Mouse (Mus musculus) G1E (cell line): Measurements from ENCODE around the gene Spon1. TPM values are rescaled to one million over a fixed set of nuclear protein-coding genes. Genes with fewer than 3 reads are reported as not detected.

Experiments
- ATAC-seq: 2 replicates; pipeline ENCODE4 v1.8.0; 2016; ENCODE audit warnings: mild to moderate bottlenecking; ENCODE audit not compliant: insufficient number of reproducible peaks, poor library complexity, low FRiP score, severe bottlenecking; ENCODE audit errors: extremely low read depth
- DNase-seq: peaks from one replicate; pipeline ENCODE4 v3.0.0; 2012; ENCODE audit warnings: low spot score
- H3K27me3 ChIP-seq: 2 replicates; pipeline ENCODE4 v1.6.1; 2012; ENCODE audit warnings: mild to moderate bottlenecking, low read length, inconsistent platforms; ENCODE audit not compliant: insufficient read depth
- H3K36me3 ChIP-seq: replicated peaks from 2 replicates; pipeline ENCODE3; 2012; ENCODE audit warnings: mild to moderate bottlenecking, inconsistent platforms
- H3K4me1 ChIP-seq: 2 replicates; pipeline ENCODE4 v1.6.1; 2012; ENCODE audit warnings: low read depth, low read length, inconsistent platforms, mixed read lengths; ENCODE audit not compliant: insufficient read depth
- H3K4me3 ChIP-seq: 2 replicates; pipeline ENCODE4 v1.5.1; 2012; ENCODE audit warnings: low read depth, mild to moderate bottlenecking, inconsistent platforms, low read length, moderate library complexity, mixed read lengths
- H3K9me3 ChIP-seq: replicated peaks from 2 replicates; pipeline ENCODE4 v1.6.1; 2012; ENCODE audit warnings: inconsistent platforms
- CTCF ChIP-seq: IDR thresholded peaks from 2 replicates; pipeline ENCODE4 v1.5.1; 2012; ENCODE audit warnings: low read depth, low read length, inconsistent platforms, mixed read lengths
- GATA1 ChIP-seq: IDR thresholded peaks from 2 replicates; pipeline ENCODE4 v1.6.1; 2012; ENCODE audit warnings: borderline replicate concordance, low read length, inconsistent platforms, mixed read lengths
- GATA2 ChIP-seq: IDR thresholded peaks from 2 replicates; pipeline ENCODE4 v1.6.1; 2012; ENCODE audit warnings: low read depth, low read length, inconsistent platforms, borderline replicate concordance
- POLR2AphosphoS5 ChIP-seq: IDR thresholded peaks from 2 replicates; pipeline ENCODE4 v1.6.1; 2012; ENCODE audit warnings: low read depth, low read length, inconsistent platforms; ENCODE audit not compliant: insufficient replicate concordance
- TAL1 ChIP-seq: conservative IDR thresholded peaks from 2 replicates; pipeline ENCODE4 v1.6.1; 2012; ENCODE audit warnings: low read depth, low read length, inconsistent platforms, mixed read lengths
- polyA plus RNA-seq: library from polyadenylated mRNA; stranded (reverse); fragments of >175 nt; gene quantifications from 2 replicates; pipeline ENCODE4 v1.2.3, GENCODE M21; 2012
- total RNA-seq, 2 experiments: library from RNA; stranded (forward) in 1 of 2; stranded (reverse) in 1 of 2; fragments of 200-1000 nt in 1 of 2; fragments of >200 nt in 1 of 2; fragmentation: Nextera tagmentation in 1 of 2; gene quantifications; 2 replicates each; pipeline ENCODE4 v1.2.3; 2014 to 2017

The Spon1 gene
- total and polyA plus RNA-seq, 3 experiments, result 0.05 TPM; not detected in 2

DNA sequence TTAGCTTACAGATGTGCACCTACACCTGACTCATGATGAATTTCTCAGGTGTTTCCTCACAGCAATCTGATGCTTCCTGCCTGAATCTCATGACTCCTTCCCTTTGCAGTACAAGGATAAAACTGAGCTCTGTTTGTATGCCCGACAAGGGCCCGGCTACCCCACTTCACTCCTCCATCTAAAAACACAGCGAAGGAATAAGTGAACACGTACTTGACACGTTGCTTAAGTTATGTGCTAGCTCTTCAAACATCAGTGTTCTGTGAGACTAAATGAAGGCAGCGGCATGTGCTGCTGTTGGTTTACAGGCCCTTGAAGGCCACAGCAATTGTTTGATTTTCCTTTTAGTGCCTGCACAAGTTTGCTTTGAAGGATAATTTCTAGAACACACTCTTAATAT lies 298.2 kb downstream of the Spon1 start:
- DNase-seq, result no peak
- H3K9me3 ChIP-seq, result no peaks in the 10 kb centered on the region
- TF ChIP-seq POLR2AphosphoS5 (no peak), TAL1 (no peak), GATA2 (no peak), CTCF (no peak), GATA1 (no peak)
- H3K4me3 ChIP-seq, result no peak overlapping the region
- H3K36me3 ChIP-seq, result no peaks in the 10 kb centered on the region
- no peak for ATAC-seq
- H3K27me3 ChIP-seq, result peaks cover 3% of the 10 kb centered on the region; the same call in 1 of the 2 replicates
- peaks cover 5% of the 10 kb centered on the region for H3K4me1 ChIP-seq

DNA sequence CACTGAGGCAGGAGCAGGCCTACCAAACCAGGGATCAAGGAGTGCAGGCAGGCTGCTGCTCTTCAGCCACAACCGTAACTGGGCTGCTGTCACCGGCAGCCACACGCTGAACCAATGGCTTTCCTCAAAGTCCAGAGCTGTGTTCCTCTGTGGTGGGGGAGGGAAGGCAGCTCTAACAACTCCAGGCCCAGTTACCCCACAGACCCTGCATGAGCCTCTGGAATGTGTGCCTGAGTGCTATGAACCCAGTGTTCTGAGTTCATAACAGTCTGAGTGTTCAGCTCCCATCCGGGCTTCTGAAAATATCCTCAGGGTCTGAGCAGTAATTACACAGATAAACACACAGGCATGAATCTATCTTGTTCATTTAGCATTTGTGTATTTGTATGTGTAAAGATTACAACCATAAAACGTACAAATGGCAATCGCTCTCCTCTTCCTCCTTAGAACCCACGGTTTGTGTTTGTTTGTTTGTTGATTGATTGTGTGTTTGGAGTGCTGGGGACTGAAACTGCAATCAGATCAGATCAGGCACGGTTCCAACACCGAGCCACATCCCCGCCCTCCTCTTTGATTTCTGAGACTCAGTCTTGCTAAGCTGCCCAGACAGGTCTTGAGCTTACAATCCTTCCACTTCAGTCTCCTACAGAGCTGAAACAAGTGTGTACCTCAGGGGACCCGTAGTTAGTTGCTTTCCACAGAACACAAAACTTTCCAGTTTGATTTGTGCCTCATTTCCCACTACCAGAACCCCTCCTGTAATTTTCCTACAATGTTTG lies 299.8 kb downstream of the Spon1 start:
- ATAC-seq (no peak), DNase-seq (no peak)
- no peak overlapping the region for H3K4me3 ChIP-seq
- H3K4me1 ChIP-seq, result peaks cover 5% of the 10 kb centered on the region
- no peak for TF ChIP-seq GATA2
- TF ChIP-seq POLR2AphosphoS5, result no peak
- TF ChIP-seq GATA1, result no peak
- TF ChIP-seq CTCF, result no peak
- no peak for TF ChIP-seq TAL1
- H3K36me3 ChIP-seq, result no peaks in the 10 kb centered on the region
- no peaks in the 10 kb centered on the region for H3K9me3 ChIP-seq
- peaks cover 3% of the 10 kb centered on the region; the same call in 1 of the 2 replicates for H3K27me3 ChIP-seq

GRCm38 (mm10) chr7:114066529-114067178 lies 300.9 kb downstream of the Spon1 start:
- TF ChIP-seq CTCF (peak; percentile 78), POLR2AphosphoS5 (no peak), GATA1 (no peak), GATA2 (no peak), TAL1 (no peak)
- peaks cover 5% of the 10 kb centered on the region for H3K4me1 ChIP-seq
- no peaks in the 10 kb centered on the region for H3K9me3 ChIP-seq
- no peaks in the 10 kb centered on the region for H3K36me3 ChIP-seq
- DNase-seq (peak; percentile 70), ATAC-seq (peak; percentile 63; the same call in 1 of the 2 replicates)
- H3K27me3 ChIP-seq, result peaks cover 3% of the 10 kb centered on the region; the same call in 1 of the 2 replicates
- no peak overlapping the region; the same call in 1 of the 2 replicates for H3K4me3 ChIP-seq

- Histone ChIP-seq H3K9me3 (no peaks in the 10 kb centered on the region), H3K27me3 (peaks cover 3% of the 10 kb centered on the region; the same call in 1 of the 2 replicates), H3K4me3 (no peak overlapping the region), H3K36me3 (no peaks in the 10 kb centered on the region), H3K4me1 (peaks cover 5% of the 10 kb centered on the region)
- DNase-seq (no peak), ATAC-seq (no peak)
- no peak for TF ChIP-seq CTCF
- no peak for TF ChIP-seq TAL1
- no peak for TF ChIP-seq GATA1
- TF ChIP-seq POLR2AphosphoS5, result no peak
- no peak for TF ChIP-seq GATA2
Observed at GRCm38 (mm10) chr7:114068956-114069533, 303.2 kb downstream of the Spon1 start.

DNA sequence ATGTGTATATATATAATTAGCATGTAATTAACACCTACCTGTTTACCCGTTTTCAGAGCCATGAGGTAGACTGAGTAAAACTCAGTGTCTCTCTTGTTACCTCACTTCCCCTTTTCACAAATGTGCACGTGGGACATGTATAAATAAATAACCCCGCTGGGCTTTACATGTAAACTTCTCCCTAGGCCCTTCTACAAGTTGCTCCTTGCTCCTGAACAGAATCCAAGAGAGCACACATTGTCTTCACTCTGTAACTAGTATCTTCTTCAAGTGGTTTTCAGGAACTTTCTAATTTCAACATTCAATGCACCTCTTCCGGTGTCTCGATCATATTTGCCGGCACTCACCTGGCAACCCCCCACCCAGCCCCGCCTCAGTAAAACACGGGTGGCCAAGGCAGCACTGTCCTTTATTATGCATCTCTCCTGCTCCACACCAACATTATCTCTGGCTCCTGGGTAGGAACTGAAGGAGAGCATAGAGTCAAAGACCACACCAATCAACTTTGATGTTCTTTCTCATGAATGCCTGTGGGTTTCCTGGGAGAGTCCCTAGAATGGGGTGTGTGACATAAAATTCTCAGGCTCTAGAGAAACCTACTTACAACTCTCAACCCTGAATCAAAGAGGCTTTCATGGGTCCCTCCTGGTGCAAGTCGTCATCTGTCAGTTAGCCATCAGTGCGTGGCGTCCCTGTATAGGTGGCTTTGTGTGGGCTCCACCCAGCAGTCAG lies 304.1 kb downstream of the Spon1 start:
- peaks cover 5% of the 10 kb centered on the region for H3K4me1 ChIP-seq
- H3K27me3 ChIP-seq, result peaks cover 3% of the 10 kb centered on the region; the same call in 1 of the 2 replicates
- DNase-seq (no peak), ATAC-seq (no peak)
- H3K9me3 ChIP-seq, result no peaks in the 10 kb centered on the region
- no peak overlapping the region for H3K4me3 ChIP-seq
- no peak for TF ChIP-seq GATA1
- no peak for TF ChIP-seq TAL1
- no peak for TF ChIP-seq CTCF
- TF ChIP-seq POLR2AphosphoS5, result no peak
- no peak for TF ChIP-seq GATA2
- no peaks in the 10 kb centered on the region for H3K36me3 ChIP-seq

- ATAC-seq (no peak), DNase-seq (no peak)
- H3K27me3 ChIP-seq, result peaks cover under 1% of the 10 kb centered on the region; the same call in 1 of the 2 replicates
- peaks cover 5% of the 10 kb centered on the region for H3K4me1 ChIP-seq
- no peaks in the 10 kb centered on the region for H3K36me3 ChIP-seq
- H3K9me3 ChIP-seq, result no peaks in the 10 kb centered on the region
- TF ChIP-seq GATA1 (no peak), GATA2 (no peak), TAL1 (no peak), POLR2AphosphoS5 (no peak), CTCF (no peak)
- no peak overlapping the region for H3K4me3 ChIP-seq
Observed at GRCm38 (mm10) chr7:114070458-114070840, 304.7 kb downstream of the Spon1 start.
